In the genomic region with DNA sequence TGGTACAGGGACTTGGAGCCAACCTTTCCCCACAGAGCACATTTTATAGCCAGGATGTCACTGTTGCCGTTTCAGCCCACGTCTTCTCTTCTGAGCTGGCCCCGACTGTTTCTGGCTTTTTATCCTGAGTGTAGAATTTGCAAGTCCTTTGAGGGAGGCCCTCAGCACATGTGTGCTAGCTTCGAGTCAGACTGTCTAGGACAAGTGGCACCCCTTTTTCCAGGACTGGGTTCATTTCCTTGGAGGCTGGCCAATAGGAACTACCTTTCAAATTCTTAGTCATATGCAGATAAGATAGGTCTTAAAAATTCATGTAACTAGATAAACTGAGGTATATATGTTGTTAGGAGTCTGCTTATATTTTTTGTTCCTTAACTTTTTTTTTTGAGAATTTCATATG, we compare ENCODE assay signal across 43 mouse cellular contexts. TPM values are rescaled to one million over a fixed set of nuclear protein-coding genes. Genes with fewer than 3 reads are reported as not detected.
"Had no signal": no experiment of that assay in that cellular context is flagged by ENCODE, and none has a peak within 500 bp of the region (broad histone marks: within the 10 kb centered on the region; RNA-seq: fewer than 3 reads in every experiment).

No protein-coding gene starts in this region.

- H3K9ac ChIP-seq: heart, embryonic 12.5 days; heart, embryonic 13.5 days; heart, embryonic 15.5 days; hindbrain, embryonic 12.5 days; hindbrain, embryonic 13.5 days; hindbrain, embryonic 14.5 days; hindbrain, embryonic 15.5 days; intestine, embryonic 15.5 days; kidney, embryonic 15.5 days had no signal

- H3K27me3 ChIP-seq: heart, embryonic 15.5 days; hindbrain, embryonic 12.5 days; intestine, embryonic 15.5 days had no signal

- H3K27ac ChIP-seq: heart, embryonic 13.5 days; heart, embryonic 15.5 days; hindbrain, embryonic 10.5 days; hindbrain, embryonic 12.5 days; hindbrain, embryonic 13.5 days; hindbrain, embryonic 14.5 days; hindbrain, embryonic 15.5 days; hindbrain, postnatal 0 days; intestine, embryonic 15.5 days; kidney, embryonic 15.5 days; kidney, postnatal 0 days; layer of hippocampus, adult 2 months; left cerebral cortex, adult 2 months had no signal

- H3K4me3 ChIP-seq: heart, embryonic 12.5 days; heart, embryonic 13.5 days; heart, embryonic 15.5 days; hindbrain, embryonic 10.5 days; hindbrain, embryonic 12.5 days; hindbrain, embryonic 13.5 days; hindbrain, embryonic 15.5 days; intestine, embryonic 15.5 days; kidney, embryonic 15.5 days; layer of hippocampus, adult 2 months; left cerebral cortex, adult 2 months had no signal

- H3K4me1 ChIP-seq: heart, embryonic 12.5 days; hindbrain, embryonic 12.5 days had no signal

- H3K4me2 ChIP-seq: heart, embryonic 11.5 days; heart, embryonic 12.5 days; heart, embryonic 13.5 days; heart, embryonic 15.5 days; hindbrain, embryonic 12.5 days; hindbrain, embryonic 13.5 days; hindbrain, embryonic 14.5 days; hindbrain, embryonic 15.5 days; intestine, embryonic 15.5 days; kidney, embryonic 15.5 days had no signal

- ATAC-seq: hindbrain, embryonic 16.5 days; hindbrain, postnatal 0 days; inflammation-experienced regulatory T-cells, adult 6 months; intestine, embryonic 15.5 days; intestine, embryonic 16.5 days; intestine, postnatal 0 days had no signal

- H3K36me3 ChIP-seq: intestine, embryonic 15.5 days had no signal

- H3K9me3 ChIP-seq: heart, embryonic 12.5 days; heart, embryonic 13.5 days; heart, embryonic 15.5 days; hindbrain, embryonic 10.5 days; hindbrain, embryonic 12.5 days; hindbrain, embryonic 13.5 days; hindbrain, embryonic 15.5 days; intestine, embryonic 15.5 days; kidney, embryonic 15.5 days had no signal

- DNase-seq: heart, postnatal 10 days; heart, postnatal 14 days; heart, postnatal 36 days; heart, postnatal 4 days; kidney, adult 11 months; kidney, adult 18-20 months; kidney, adult 2 months; kidney, adult 8-10 months; kidney, adult 9 months; kidney, postnatal 10 days; kidney, postnatal 14 days; kidney, postnatal 25 days; kidney, postnatal 36 days; kidney, postnatal 4 days; layer of hippocampus, adult 9-11 months; layer of hippocampus, postnatal 36 days had no signal

RNA-seq across cellular contexts. Expression of a gene that starts 8.2 kb away (rescaled TPM):
- total RNA-seq: hematopoietic stem cell, adult 5-6 weeks had no signal
- polyA plus RNA-seq: heart, embryonic 11.5 days; heart, embryonic 12.5 days; heart, embryonic 13.5 days; heart, embryonic 14.5 days; heart, embryonic 15.5 days; heart, embryonic 16.5 days; heart, postnatal 0 days; hindbrain, embryonic 11.5 days; hindbrain, embryonic 12.5 days; hindbrain, embryonic 15.5 days; hindbrain, embryonic 16.5 days; hindbrain, postnatal 0 days; inflammation-experienced regulatory T-cells, adult 6 months; intestine, embryonic 15.5 days; intestine, embryonic 16.5 days; intestine, postnatal 0 days; kidney, embryonic 14.5 days; kidney, embryonic 15.5 days; kidney, embryonic 16.5 days; kidney, postnatal 0 days; large intestine, adult 2 months had no signal
